Mouse (Mus musculus) frontal cortex, postnatal 10 days (tissue): ENCODE measurements at regions not wholly inside any gene's neighbourhood (a gene's known extent, or its start where the extent isn't known, plus 50 kb on each side); places are given as distances from the start of the nearest gene placed in this dataset.
A peak's percentile ranks its signal among the peaks of the same experiment; 100 is the strongest.

Source experiments
- DNase-seq, 2 experiments: peaks; one replicate each; pipeline ENCODE4 v3.0.0; 2022; ENCODE audit warnings: low spot score in 2 of 2, mixed read lengths in 1 of 2

GRCm38 (mm10) chr2:57424879-57425278 lies 187.4 kb downstream of the Gpd2 start:
- no peak for DNase-seq

- DNase-seq, result no peak
Observed at GRCm38 (mm10) chr2:57425439-57425838, 188.0 kb downstream of the Gpd2 start.

- DNase-seq, result no peak
Observed at GRCm38 (mm10) chr2:57450996-57451770, 213.7 kb downstream of the Gpd2 start.

- no peak for DNase-seq
Observed at GRCm38 (mm10) chr2:57453896-57454679, 216.7 kb downstream of the Gpd2 start.

- no peak for DNase-seq
Observed at GRCm38 (mm10) chr2:57459901-57460300, 222.5 kb downstream of the Gpd2 start.

GRCm38 (mm10) chr2:57473873-57474272 lies 236.4 kb downstream of the Gpd2 start:
- DNase-seq, result no peak

- no peak for DNase-seq
Observed at GRCm38 (mm10) chr2:57492116-57492515, 254.7 kb downstream of the Gpd2 start.

- DNase-seq, result no peak
Observed at GRCm38 (mm10) chr2:57492914-57493621, 255.6 kb downstream of the Gpd2 start.

- DNase-seq, result no peak
Observed at GRCm38 (mm10) chr2:57496315-57496954, 259.0 kb downstream of the Gpd2 start.

GRCm38 (mm10) chr2:57497933-57498332 lies 260.5 kb downstream of the Gpd2 start:
- DNase-seq, result no peak

GRCm38 (mm10) chr2:57504678-57505077 lies 267.2 kb downstream of the Gpd2 start:
- DNase-seq, result no peak

GRCm38 (mm10) chr2:57522465-57522864 lies 285.0 kb downstream of the Gpd2 start:
- DNase-seq, result no peak

GRCm38 (mm10) chr2:57522983-57523382 lies 285.5 kb downstream of the Gpd2 start:
- no peak for DNase-seq

- no peak for DNase-seq
Observed at GRCm38 (mm10) chr2:57527966-57528365, 290.5 kb downstream of the Gpd2 start.

GRCm38 (mm10) chr2:57539842-57540241 lies 302.4 kb downstream of the Gpd2 start:
- DNase-seq, result no peak

GRCm38 (mm10) chr2:57565258-57565657 lies 327.8 kb downstream of the Gpd2 start:
- DNase-seq, result peak; percentile 17 to 23

GRCm38 (mm10) chr2:57566103-57566502 lies 328.7 kb downstream of the Gpd2 start:
- no peak for DNase-seq

GRCm38 (mm10) chr2:57567183-57567582 lies 329.7 kb downstream of the Gpd2 start:
- DNase-seq, result no peak

GRCm38 (mm10) chr2:57587065-57587464 lies 349.6 kb downstream of the Gpd2 start:
- no peak for DNase-seq

- no peak for DNase-seq
Observed at GRCm38 (mm10) chr2:57593558-57593957, 356.1 kb downstream of the Gpd2 start.

- no peak for DNase-seq
Observed at GRCm38 (mm10) chr2:57597694-57598358, 360.4 kb downstream of the Gpd2 start.
